Mouse (Mus musculus) myocyte (in vitro differentiated cells): Measurements from ENCODE around the gene Nbas. TPM values are rescaled to one million over a fixed set of nuclear protein-coding genes. Genes with fewer than 3 reads are reported as not detected.
A peak's percentile ranks its signal among the peaks of the same experiment; 100 is the strongest.

Experiments used
- H3K27me3 ChIP-seq: one replicate; pipeline ENCODE4 v1.6.1; 2011; ENCODE audit not compliant: control insufficient read depth, insufficient read depth, insufficient read length
- H3K36me3 ChIP-seq: one replicate; pipeline ENCODE4 v1.6.1; 2011; ENCODE audit not compliant: control insufficient read depth, insufficient read depth
- H3K4me2 ChIP-seq: one replicate; pipeline ENCODE4 v1.6.1; 2011; ENCODE audit warnings: low read depth, control low read depth
- H3K4me3 ChIP-seq: one replicate; pipeline ENCODE4 v1.5.1; 2011; ENCODE audit warnings: mild to moderate bottlenecking, control low read depth, moderate library complexity
- H3K79me2 ChIP-seq: one replicate; pipeline ENCODE4 v1.6.1; 2011; ENCODE audit not compliant: control insufficient read depth, insufficient read depth
- H3ac ChIP-seq: one replicate; pipeline ENCODE4 v1.6.1; 2011; ENCODE audit not compliant: control insufficient read depth, insufficient read length
- CEBPB ChIP-seq: IDR thresholded peaks from 2 replicates; pipeline ENCODE4 v1.6.1; 2011; ENCODE audit warnings: mild to moderate bottlenecking, moderate library complexity; ENCODE audit not compliant: poor library complexity, insufficient read depth, severe bottlenecking
- E2F4 ChIP-seq: IDR thresholded peaks from one replicate; pipeline ENCODE4 v1.6.1; 2011; ENCODE audit warnings: mild to moderate bottlenecking, control low read depth, moderate library complexity; ENCODE audit not compliant: insufficient read depth
- MAX ChIP-seq: IDR thresholded peaks from one replicate; pipeline ENCODE4 v1.6.1; 2011; ENCODE audit warnings: low read depth, mild to moderate bottlenecking, control low read depth
- MYOD1 ChIP-seq, 3 experiments: IDR thresholded peaks; one replicate each; pipeline ENCODE4 v1.6.1; 2011; ENCODE audit warnings: control low read depth in 2 of 3, low read depth in 2 of 3, mild to moderate bottlenecking in 2 of 3, moderate library complexity in 1 of 3; ENCODE audit not compliant: insufficient read length in 2 of 3, control insufficient read depth in 1 of 3
- MYOG ChIP-seq, 3 experiments: IDR thresholded peaks; one replicate each; pipeline ENCODE4 v1.6.1; 2011; ENCODE audit warnings: control low read depth in 2 of 3, low read depth in 2 of 3, mild to moderate bottlenecking in 2 of 3; ENCODE audit not compliant: insufficient read length in 2 of 3, control insufficient read depth in 1 of 3, insufficient read depth in 1 of 3
- POLR2A ChIP-seq: IDR thresholded peaks from one replicate; pipeline ENCODE4 v1.6.1; 2011; ENCODE audit warnings: low read depth, mild to moderate bottlenecking, control low read depth, moderate library complexity; ENCODE audit not compliant: insufficient read length
- REST ChIP-seq: IDR thresholded peaks from one replicate; pipeline ENCODE4 v1.6.1; 2011; ENCODE audit warnings: mild to moderate bottlenecking, control low read depth, moderate library complexity; ENCODE audit not compliant: insufficient read depth, insufficient read length
- SRF ChIP-seq: IDR thresholded peaks from one replicate; pipeline ENCODE4 v1.6.1; 2011; ENCODE audit warnings: low read depth; ENCODE audit not compliant: control insufficient read depth, insufficient read length
- TCF12 ChIP-seq: IDR thresholded peaks from one replicate; pipeline ENCODE4 v1.6.1; 2011; ENCODE audit warnings: mild to moderate bottlenecking, control low read depth; ENCODE audit not compliant: poor library complexity, insufficient read depth, severe bottlenecking
- TCF3 ChIP-seq: IDR thresholded peaks from one replicate; pipeline ENCODE4 v1.6.1; 2011; ENCODE audit warnings: low read depth, control low read depth; ENCODE audit not compliant: insufficient read length
- USF1 ChIP-seq: IDR thresholded peaks from one replicate; pipeline ENCODE4 v1.6.1; 2011; ENCODE audit warnings: low read depth, mild to moderate bottlenecking, control low read depth, moderate library complexity
- polyA plus RNA-seq: library from polyadenylated mRNA; unstranded; fragments of >200 nt; fragmentation: generic; extraction: Trizol; gene quantifications from one replicate; pipeline ENCODE4 v1.2.1, GENCODE M21; 2012; ENCODE audit warnings: missing spikeins

Nbas gene
- polyA plus RNA-seq, 1 experiment, result 14.5 TPM

- no peaks in the 10 kb centered on the region for H3K36me3 ChIP-seq
- TF ChIP-seq E2F4 (no peak), CEBPB (peak; percentile 60; the same call in 1 of the 2 replicates)
- H3K79me2 ChIP-seq, result peaks cover 2% of the 10 kb centered on the region
- H3K27me3 ChIP-seq, result no peaks in the 10 kb centered on the region
- H3K4me2 ChIP-seq, result peak overlapping the region; percentile 41
- H3ac ChIP-seq, result no peak overlapping the region
- no peak overlapping the region for H3K4me3 ChIP-seq
Measured at GRCm38 (mm10) chr12:13255068-13255467, 13.9 kb upstream of the Nbas start.

- no peak for TF ChIP-seq TCF12
- no peak for TF ChIP-seq REST
- no peak for TF ChIP-seq POLR2A
- TF ChIP-seq MYOG (IDR thresholded peaks at IDR 0.05; ENCODE audit: control insufficient read depth in 1 of 3, insufficient read depth in 1 of 3, insufficient read length in 2 of 3, low read depth in 2 of 3), result no peak
- TF ChIP-seq E2F4, result no peak
- TF ChIP-seq MAX, result no peak
- no peak for TF ChIP-seq CEBPB
- TF ChIP-seq USF1, result no peak
- TF ChIP-seq TCF3, result no peak
- TF ChIP-seq SRF, result no peak
- Histone ChIP-seq H3K4me2 (no peak overlapping the region), H3ac (no peak overlapping the region), H3K79me2 (no peaks in the 10 kb centered on the region), H3K4me3 (no peak overlapping the region), H3K36me3 (no peaks in the 10 kb centered on the region), H3K27me3 (no peaks in the 10 kb centered on the region)
Measured at GRCm38 (mm10) chr12:13255701-13256100, 13.2 kb upstream of the Nbas start.

DNA sequence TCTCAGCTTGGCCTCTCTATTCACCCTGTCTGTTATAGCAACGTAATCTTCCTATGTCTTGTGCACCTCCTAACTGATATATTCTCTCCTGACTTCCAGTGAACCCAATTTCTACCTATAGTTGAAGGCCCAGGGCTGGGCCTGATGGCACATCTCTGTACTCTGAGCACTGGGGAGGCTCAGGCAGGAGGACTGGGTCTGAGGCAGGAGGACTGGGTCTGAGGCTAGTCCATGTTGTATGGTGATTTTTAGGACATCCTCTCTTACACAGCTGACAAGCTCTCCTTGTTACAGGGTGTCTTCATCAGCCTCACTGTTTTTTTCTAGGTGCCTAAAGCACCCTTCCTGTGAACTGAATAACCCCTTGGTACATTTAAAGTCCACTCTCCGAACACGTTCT lies 521 bp upstream of the Nbas start:
- TF ChIP-seq MYOD1 (IDR thresholded peaks at IDR 0.05; ENCODE audit: control insufficient read depth in 1 of 3, insufficient read length in 2 of 3, low read depth in 2 of 3), result no peak
- TF ChIP-seq CEBPB, result no peak
- TF ChIP-seq MAX, result no peak
- Histone ChIP-seq H3K79me2 (peaks cover 22% of the 10 kb centered on the region), H3ac (no peak overlapping the region), H3K4me3 (peak overlapping the region; percentile 89), H3K36me3 (peaks cover 6% of the 10 kb centered on the region), H3K4me2 (peak overlapping the region; percentile 79), H3K27me3 (no peaks in the 10 kb centered on the region)

- Histone ChIP-seq H3K79me2 (peaks cover 22% of the 10 kb centered on the region), H3K36me3 (peaks cover 6% of the 10 kb centered on the region), H3K27me3 (no peaks in the 10 kb centered on the region), H3K4me2 (peak overlapping the region; percentile 90), H3K4me3 (peak overlapping the region; percentile 89), H3ac (peak overlapping the region; percentile 21)
- TF ChIP-seq TCF12 (no peak), TCF3 (no peak), REST (no peak), MYOD1 (IDR thresholded peaks at IDR 0.05; ENCODE audit: control insufficient read depth in 1 of 3, insufficient read length in 2 of 3, low read depth in 2 of 3) (no peak)
Measured at GRCm38 (mm10) chr12:13269570-13270390, 847 bp downstream of the Nbas start.

- no peaks in the 10 kb centered on the region for H3K27me3 ChIP-seq
- no peak overlapping the region for H3K4me2 ChIP-seq
- H3ac ChIP-seq, result no peak overlapping the region
- H3K4me3 ChIP-seq, result no peak overlapping the region
- peaks cover 21% of the 10 kb centered on the region for H3K36me3 ChIP-seq
- no peaks in the 10 kb centered on the region for H3K79me2 ChIP-seq
- no peak for TF ChIP-seq POLR2A
Measured at GRCm38 (mm10) chr12:13291453-13291852, 22.5 kb downstream of the Nbas start.

GRCm38 (mm10) chr12:13293421-13293881 lies 24.5 kb downstream of the Nbas start:
- TF ChIP-seq POLR2A (no peak), E2F4 (no peak), SRF (no peak), CEBPB (no peak), MYOG (IDR thresholded peaks at IDR 0.05; ENCODE audit: control insufficient read depth in 1 of 3, insufficient read depth in 1 of 3, insufficient read length in 2 of 3, low read depth in 2 of 3) (no peak), MAX (no peak)
- peaks cover 21% of the 10 kb centered on the region for H3K36me3 ChIP-seq

More at GRCm38 (mm10) chr12:13293421-13293881, 24.5 kb downstream of the Nbas start:
- Histone ChIP-seq H3K4me3 (no peak overlapping the region), H3K4me2 (no peak overlapping the region), H3K27me3 (no peaks in the 10 kb centered on the region), H3K79me2 (no peaks in the 10 kb centered on the region), H3ac (no peak overlapping the region)
